Mouse (Mus musculus) embryonic facial prominence, embryonic 14.5 days (tissue): ENCODE data around the gene Usp3. TPM values are rescaled to one million over a fixed set of nuclear protein-coding genes. Genes with fewer than 3 reads are reported as not detected.

Experiments used
- ATAC-seq: fragments of 200-750 bp; cut with Nextera tagmentation; 2 replicates; pipeline ENCODE4 v1.8.0; 2017; ENCODE audit warnings: low read depth, moderate number of reproducible peaks, moderate TSS enrichment
- DNase-seq: peaks from one replicate; pipeline ENCODE4 v3.0.0-alpha.2; 2015; ENCODE audit warnings: low spot score
- H3K27ac ChIP-seq: fragments of 300-500 bp; sonication (generic); replicated peaks from 2 replicates; pipeline ENCODE4 v1.5.1; 2014; ENCODE audit warnings: low read depth, mild to moderate bottlenecking, low read length, moderate library complexity
- H3K27me3 ChIP-seq: fragments of 300-500 bp; sonication (generic); replicated peaks from 2 replicates; pipeline ENCODE4 v1.6.1; 2014; ENCODE audit warnings: low read length; ENCODE audit not compliant: control insufficient read depth, insufficient read depth
- H3K36me3 ChIP-seq: fragments of 300-500 bp; sonication (generic); 2 replicates; pipeline ENCODE4 v1.6.1; 2014; ENCODE audit warnings: low read length, mixed read lengths; ENCODE audit not compliant: control insufficient read depth, insufficient read depth
- H3K4me1 ChIP-seq: fragments of 300-500 bp; sonication (generic); 2 replicates; pipeline ENCODE4 v1.6.1; 2014; ENCODE audit warnings: antibody characterized with exemption, low read length; ENCODE audit not compliant: control insufficient read depth, insufficient read depth
- H3K4me2 ChIP-seq: fragments of 300-500 bp; sonication (generic); 2 replicates; pipeline ENCODE4 v1.6.1; 2014; ENCODE audit warnings: low read depth, mild to moderate bottlenecking, low read length, moderate library complexity, mixed read lengths
- H3K4me3 ChIP-seq: fragments of 300-500 bp; sonication (generic); 2 replicates; pipeline ENCODE4 v1.5.1; 2014; ENCODE audit warnings: low read depth, mild to moderate bottlenecking, low read length
- H3K9ac ChIP-seq: fragments of 300-500 bp; sonication (generic); 2 replicates; pipeline ENCODE4 v1.6.1; 2014; ENCODE audit warnings: low read depth, mild to moderate bottlenecking, low read length, moderate library complexity, mixed read lengths
- H3K9me3 ChIP-seq: fragments of 300-500 bp; sonication (generic); 2 replicates; pipeline ENCODE4 v1.6.1; 2016; ENCODE audit warnings: low read length; ENCODE audit not compliant: control insufficient read depth
- WGBS: fragments of 180-500 bp; shearing (Covaris S2); extraction: QIAGEN DNeasy Blood & Tissue Kit; methylation state at CpG from one replicate; pipeline ENCODE4 v1.1.7; 2014; 5-methylcytosine and 5-hydroxymethylcytosine counted together
- polyA plus RNA-seq: library from polyadenylated mRNA; unstranded; fragments of >200 nt; fragmentation: Nextera tagmentation; extraction: Ambion mirVana; gene quantifications from 2 replicates; pipeline ENCODE4 v1.2.1, GENCODE M21; 2014

The Usp3 gene
- polyA plus RNA-seq, 1 experiment from 2014 or later: 49.6 TPM

GRCm38 (mm10) chr9:66571986-66572700, 20.8 kb downstream of the Usp3 start:
- Histone ChIP-seq H3K27me3 (no peaks in the 10 kb centered on the region), H3K9ac (no peak overlapping the region), H3K27ac (no peak overlapping the region), H3K4me3 (no peak overlapping the region), H3K4me2 (no peak overlapping the region), H3K36me3 (0 out of 2 replicates have a peak, but pooled peaks cover 3% of the 10 kb centered on the region), H3K9me3 (no peaks in the 10 kb centered on the region), H3K4me1 (no peaks in the 10 kb centered on the region; the same call in 1 of the 2 replicates)
- WGBS: 70% methylated on average over 4 of the region's 4 CpGs
- DNase-seq (no peak), ATAC-seq (no peak)

DNA sequence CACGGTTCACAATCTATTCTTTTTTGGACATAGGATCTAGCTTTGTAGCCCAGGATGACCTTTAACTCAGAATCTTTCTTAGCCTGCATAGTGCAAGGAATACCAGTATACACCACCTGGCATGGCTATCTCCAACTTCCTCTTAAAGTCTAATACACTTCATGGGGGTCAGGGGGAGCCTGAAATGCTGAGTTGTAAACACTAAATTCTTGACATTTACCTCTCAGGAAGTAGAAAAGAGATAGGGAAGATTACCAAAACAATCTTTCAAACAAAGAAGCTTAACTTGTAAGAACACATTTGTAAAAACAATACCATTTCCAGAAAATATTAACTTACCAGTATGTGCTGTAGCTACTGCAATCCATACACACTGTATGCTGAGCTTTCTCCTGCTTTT, 30.7 kb downstream of the Usp3 start:
- ATAC-seq: no peak
- 80% methylated on average over 1 of the region's 1 CpGs for WGBS

GRCm38 (mm10) chr9:66561496-66561895, 31.4 kb downstream of the Usp3 start:
- DNase-seq (no peak), ATAC-seq (no peak)
- Histone ChIP-seq H3K4me1 (peaks cover 7% of the 10 kb centered on the region), H3K36me3 (no peaks in the 10 kb centered on the region), H3K4me3 (no peak overlapping the region), H3K4me2 (no peak overlapping the region), H3K9ac (no peak overlapping the region), H3K27ac (no peak overlapping the region), H3K9me3 (no peaks in the 10 kb centered on the region), H3K27me3 (no peaks in the 10 kb centered on the region)
- WGBS: 89% methylated on average over 2 of the region's 2 CpGs

More for the DNA sequence above, 30.7 kb downstream of the Usp3 start:
- Histone ChIP-seq H3K4me3 (no peak overlapping the region), H3K9ac (no peak overlapping the region), H3K36me3 (no peaks in the 10 kb centered on the region), H3K4me1 (peaks cover 7% of the 10 kb centered on the region), H3K9me3 (no peaks in the 10 kb centered on the region), H3K27ac (no peak overlapping the region), H3K4me2 (no peak overlapping the region), H3K27me3 (no peaks in the 10 kb centered on the region)
- DNase-seq: no peak

GRCm38 (mm10) chr9:66560728-66561127, 32.2 kb downstream of the Usp3 start:
- no peak for DNase-seq
- no peak overlapping the region for H3K27ac ChIP-seq
- no peaks in the 10 kb centered on the region for H3K27me3 ChIP-seq
- H3K4me1 ChIP-seq: peaks cover 7% of the 10 kb centered on the region
- no peak overlapping the region for H3K9ac ChIP-seq
- H3K9me3 ChIP-seq: no peaks in the 10 kb centered on the region
- H3K4me2 ChIP-seq: no peak overlapping the region
- peaks cover 3% of the 10 kb centered on the region; the same call in 1 of the 2 replicates for H3K36me3 ChIP-seq
- 70% methylated on average over 1 of the region's 1 CpGs for WGBS
- no peak for ATAC-seq
- H3K4me3 ChIP-seq: no peak overlapping the region

- peaks cover 5% of the 10 kb centered on the region; the same call in 1 of the 2 replicates for H3K36me3 ChIP-seq
- H3K9ac ChIP-seq: no peak overlapping the region
- WGBS: 17% methylated on average over 2 of the region's 2 CpGs
- no peaks in the 10 kb centered on the region for H3K9me3 ChIP-seq
- no peaks in the 10 kb centered on the region for H3K27me3 ChIP-seq
- DNase-seq: peak; percentile 89
- H3K27ac ChIP-seq: no peak overlapping the region
- no peak overlapping the region for H3K4me2 ChIP-seq
- H3K4me1 ChIP-seq: peaks cover 7% of the 10 kb centered on the region
- no peak overlapping the region for H3K4me3 ChIP-seq
- peak; percentile 79 for ATAC-seq
Observed at GRCm38 (mm10) chr9:66560295-66560694, 32.6 kb downstream of the Usp3 start.

DNA sequence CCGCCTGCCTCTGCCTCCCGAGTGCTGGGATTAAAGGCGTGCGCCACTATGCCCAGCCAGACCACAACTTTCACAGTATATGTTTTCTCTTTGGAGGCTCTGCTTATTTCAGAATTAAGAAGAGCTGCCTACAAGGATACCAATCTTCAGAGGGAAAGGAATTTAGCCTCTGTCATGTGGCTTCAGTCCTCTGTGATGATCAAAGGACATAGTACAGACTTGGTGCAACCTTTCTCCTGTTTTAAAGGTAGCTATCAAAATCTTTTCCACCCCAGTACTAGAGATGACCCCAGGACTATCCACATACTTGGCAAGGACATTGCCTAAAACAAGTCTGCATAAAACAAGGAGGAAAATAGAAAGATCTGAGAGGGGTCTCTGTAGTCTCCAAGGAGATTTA, 34.0 kb downstream of the Usp3 start:
- Histone ChIP-seq H3K9ac (no peak overlapping the region), H3K27me3 (no peaks in the 10 kb centered on the region), H3K4me1 (peaks cover 7% of the 10 kb centered on the region), H3K4me3 (no peak overlapping the region), H3K27ac (no peak overlapping the region), H3K4me2 (no peak overlapping the region), H3K36me3 (peaks cover 5% of the 10 kb centered on the region; the same call in 1 of the 2 replicates), H3K9me3 (no peaks in the 10 kb centered on the region)
- no peak for DNase-seq
- 94% methylated on average over 4 of the region's 4 CpGs for WGBS
- ATAC-seq: no peak

- ATAC-seq (no peak), DNase-seq (no peak)
- Histone ChIP-seq H3K9ac (no peak overlapping the region), H3K4me2 (no peak overlapping the region), H3K27me3 (no peaks in the 10 kb centered on the region), H3K4me1 (no peaks in the 10 kb centered on the region), H3K27ac (no peak overlapping the region), H3K9me3 (no peaks in the 10 kb centered on the region), H3K36me3 (peaks cover 76% of the 10 kb centered on the region), H3K4me3 (no peak overlapping the region)
- 80% methylated on average over 4 of the region's 4 CpGs for WGBS
Observed at GRCm38 (mm10) chr9:66542785-66543184, 50.2 kb downstream of the Usp3 start.

GRCm38 (mm10) chr9:66521595-66521994, 71.3 kb downstream of the Usp3 start:
- DNase-seq (no peak), ATAC-seq (no peak)
- H3K4me3 ChIP-seq: no peak overlapping the region
- WGBS: 93% methylated on average over 3 of the region's 3 CpGs
- peaks cover 77% of the 10 kb centered on the region for H3K36me3 ChIP-seq
- H3K27ac ChIP-seq: no peak overlapping the region
- no peaks in the 10 kb centered on the region for H3K27me3 ChIP-seq
- no peaks in the 10 kb centered on the region for H3K4me1 ChIP-seq
- no peak overlapping the region for H3K4me2 ChIP-seq
- H3K9ac ChIP-seq: no peak overlapping the region
- H3K9me3 ChIP-seq: no peaks in the 10 kb centered on the region

GRCm38 (mm10) chr9:66520299-66520698, 72.6 kb downstream of the Usp3 start:
- Histone ChIP-seq H3K27ac (no peak overlapping the region), H3K27me3 (no peaks in the 10 kb centered on the region), H3K4me2 (no peak overlapping the region), H3K9ac (no peak overlapping the region), H3K4me3 (no peak overlapping the region), H3K9me3 (no peaks in the 10 kb centered on the region), H3K4me1 (no peaks in the 10 kb centered on the region), H3K36me3 (peaks cover 75% of the 10 kb centered on the region)
- WGBS: 95% methylated on average over 4 of the region's 4 CpGs
- ATAC-seq (no peak), DNase-seq (no peak)
